Mouse (Mus musculus): ENCODE data around the gene Slc22a13. TPM values are rescaled to one million over a fixed set of nuclear protein-coding genes. Genes with fewer than 3 reads are reported as not detected.
"Not testable (repeated sequence)": the region's sequence is repeated elsewhere in the genome, so short reads cannot be mapped to it uniquely, and the experiment has no call there.

Slc22a13 gene
- total RNA-seq (2021) = not detected
- long read RNA-seq, experiment 1 = 0 reads
- long read RNA-seq, experiment 2 = 0 reads

DNA sequence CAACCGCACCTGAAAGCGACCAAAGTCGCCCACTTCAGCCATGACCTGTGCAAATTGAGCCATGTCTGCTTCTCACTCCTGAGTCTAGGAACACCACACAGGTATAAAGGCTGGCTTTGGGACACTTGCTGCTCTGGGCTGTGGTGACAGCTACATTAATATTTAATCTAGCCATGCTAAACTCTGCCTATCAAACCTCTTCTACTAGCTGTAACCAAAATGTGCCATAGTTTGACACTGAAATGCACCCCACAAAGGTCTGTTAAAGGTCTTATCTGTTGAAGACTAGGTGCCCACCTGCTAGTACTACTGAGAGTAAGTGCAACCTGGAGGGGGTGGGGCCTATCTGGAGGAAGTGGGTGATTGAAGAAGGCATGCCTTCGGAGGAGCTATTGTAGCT is at the start of gene Slc22a13:
Gene Slc22a13 (minus strand): TSS at position 101 of the 400 bp plus-strand sequence.
- DNase-seq (ENCODE audit: low spot score in 2 of 2) = no peak

DNA sequence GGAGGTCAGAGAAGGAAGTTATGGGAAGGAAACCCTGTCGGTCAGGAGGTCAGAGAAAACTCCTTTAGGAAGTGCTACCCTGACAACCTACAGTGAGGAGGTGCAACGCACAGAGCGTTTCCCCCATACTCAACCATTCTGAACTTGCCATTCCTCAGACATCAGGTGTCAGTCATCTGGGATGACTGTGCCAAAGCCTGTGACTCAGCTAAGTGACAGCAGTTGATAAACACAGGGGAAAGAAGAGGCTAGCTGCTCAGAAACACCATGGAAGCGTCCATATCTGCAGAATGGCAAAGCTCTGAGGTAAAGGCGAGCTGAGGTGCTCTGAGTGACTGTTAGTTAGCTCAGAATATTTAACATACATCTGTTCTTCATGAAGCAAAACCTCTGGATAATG is 49.2 kb upstream of the Slc22a13 start:
- DNase-seq (ENCODE audit: low spot score in 2 of 2) = no peak

DNA sequence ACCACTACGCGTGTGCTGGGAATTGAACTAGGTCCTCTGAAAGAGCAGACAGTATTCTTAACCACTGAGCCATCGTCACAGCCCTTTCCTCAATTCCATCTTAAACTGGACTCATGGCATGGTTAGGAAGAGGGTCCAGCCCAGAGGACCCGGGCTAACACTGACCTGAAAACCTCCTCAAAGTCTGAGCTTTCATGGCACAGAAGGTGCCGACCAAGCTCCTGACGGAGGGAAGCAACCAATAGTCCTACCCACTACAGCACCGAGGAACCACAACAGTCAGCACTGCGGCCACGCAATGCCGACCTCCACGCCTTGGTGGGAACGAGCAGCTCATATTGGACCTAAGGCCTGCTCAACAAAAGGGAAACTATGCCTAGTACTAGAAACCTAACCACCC is 47.3 kb upstream of the Slc22a13 start:
- no peak for DNase-seq (ENCODE audit: low spot score in 2 of 2)

DNA sequence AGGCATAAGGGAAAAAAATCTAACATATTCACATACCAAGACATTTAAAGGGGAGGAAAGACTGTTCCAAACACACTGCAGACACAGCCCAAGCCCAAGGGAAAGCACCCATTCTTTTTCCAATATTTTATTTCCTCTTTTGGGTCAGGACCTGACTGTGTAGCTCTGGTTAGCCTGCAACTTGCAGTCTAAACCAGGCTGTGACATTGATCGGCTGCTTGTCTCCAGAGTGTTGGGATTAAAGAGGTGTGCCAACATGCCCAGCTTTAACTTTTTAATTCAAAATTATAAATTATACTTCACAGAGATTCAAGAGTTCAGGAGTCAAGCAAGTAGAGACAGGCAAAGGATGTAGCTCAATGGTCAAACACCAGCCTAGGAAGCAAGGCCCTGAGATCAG is 46.2 kb upstream of the Slc22a13 start:
- DNase-seq (ENCODE audit: low spot score in 2 of 2) = no peak

DNA sequence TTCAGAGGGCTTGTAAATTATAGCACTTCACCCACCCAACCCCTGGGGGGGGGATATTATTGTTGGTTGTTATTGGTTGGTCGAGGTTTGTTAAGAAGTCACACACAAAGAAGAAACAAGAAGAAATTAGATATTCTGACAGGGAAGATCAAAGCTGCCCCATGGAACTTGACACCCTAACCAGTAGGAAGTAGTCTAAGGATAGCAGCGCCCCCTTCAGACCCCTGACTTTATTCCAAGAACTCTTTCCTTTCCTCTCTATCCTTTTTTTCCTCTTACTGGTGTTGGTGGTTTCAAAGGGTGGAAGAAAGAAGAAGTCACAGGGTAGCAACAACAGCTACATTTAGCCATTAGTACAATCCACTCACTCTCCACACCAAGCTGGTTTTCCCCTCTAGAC is 45.3 kb upstream of the Slc22a13 start:
- no peak for DNase-seq (ENCODE audit: low spot score in 2 of 2)

DNA sequence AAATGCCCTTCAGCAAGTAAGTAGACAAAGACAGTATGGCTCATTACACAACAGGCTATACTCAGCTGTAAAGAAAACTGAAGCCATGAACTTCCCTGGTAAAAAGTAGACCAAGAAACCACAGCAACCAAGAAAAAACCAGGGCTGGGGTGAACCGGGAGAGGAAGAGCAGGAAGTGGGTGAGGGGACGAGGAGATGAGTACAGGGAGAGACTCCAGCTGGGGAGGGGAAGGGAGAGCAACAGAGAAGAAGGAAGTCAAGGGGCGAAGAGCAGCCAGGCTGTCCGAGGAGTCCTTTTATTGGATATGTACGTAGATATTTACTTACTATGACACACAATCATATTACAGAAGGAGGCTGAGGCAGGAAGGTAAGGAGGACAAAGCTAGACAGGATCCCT is 39.1 kb upstream of the Slc22a13 start:
- no peak for DNase-seq (ENCODE audit: low spot score in 2 of 2)

DNA sequence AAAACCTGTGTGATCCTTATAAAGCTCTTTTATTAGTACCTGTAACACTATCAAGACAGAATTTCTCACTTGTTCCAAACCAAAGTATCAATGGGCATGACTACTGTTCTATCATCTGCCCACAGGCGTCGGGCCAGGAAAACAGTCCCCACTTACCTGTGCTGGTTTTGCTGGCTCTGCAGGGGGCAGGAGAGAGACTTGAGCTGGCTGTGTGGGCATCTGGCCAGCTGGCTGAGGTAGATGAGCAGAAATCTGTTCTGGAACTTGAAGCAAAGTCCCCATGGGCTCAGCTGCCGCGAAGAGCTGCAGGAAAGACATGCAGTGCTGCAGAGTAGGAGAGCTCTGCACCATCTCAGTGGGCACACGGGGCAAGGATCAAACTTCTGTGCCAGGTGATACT is 37.9 kb upstream of the Slc22a13 start:
- DNase-seq (ENCODE audit: low spot score in 2 of 2) = no peak

DNA sequence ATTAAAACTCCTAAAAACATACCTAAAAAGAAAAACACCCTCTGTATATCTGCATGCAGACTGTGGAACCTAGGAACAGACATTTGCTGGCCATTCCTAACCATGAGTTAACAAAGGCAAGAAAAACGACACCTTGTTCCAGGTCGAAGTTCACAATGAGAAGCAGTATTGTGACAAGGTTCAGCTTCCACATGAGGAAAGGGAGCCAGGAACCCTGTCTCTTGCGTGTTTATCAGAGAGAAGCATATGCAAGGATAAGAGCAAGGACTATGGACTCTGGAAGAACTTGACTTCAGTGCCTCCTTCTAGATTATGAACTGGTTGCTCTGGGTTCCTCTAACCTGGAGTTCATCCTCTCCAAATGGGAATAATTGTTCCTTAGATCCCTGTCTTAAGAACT is 35.1 kb upstream of the Slc22a13 start:
- DNase-seq (ENCODE audit: low spot score in 2 of 2) = no peak

DNA sequence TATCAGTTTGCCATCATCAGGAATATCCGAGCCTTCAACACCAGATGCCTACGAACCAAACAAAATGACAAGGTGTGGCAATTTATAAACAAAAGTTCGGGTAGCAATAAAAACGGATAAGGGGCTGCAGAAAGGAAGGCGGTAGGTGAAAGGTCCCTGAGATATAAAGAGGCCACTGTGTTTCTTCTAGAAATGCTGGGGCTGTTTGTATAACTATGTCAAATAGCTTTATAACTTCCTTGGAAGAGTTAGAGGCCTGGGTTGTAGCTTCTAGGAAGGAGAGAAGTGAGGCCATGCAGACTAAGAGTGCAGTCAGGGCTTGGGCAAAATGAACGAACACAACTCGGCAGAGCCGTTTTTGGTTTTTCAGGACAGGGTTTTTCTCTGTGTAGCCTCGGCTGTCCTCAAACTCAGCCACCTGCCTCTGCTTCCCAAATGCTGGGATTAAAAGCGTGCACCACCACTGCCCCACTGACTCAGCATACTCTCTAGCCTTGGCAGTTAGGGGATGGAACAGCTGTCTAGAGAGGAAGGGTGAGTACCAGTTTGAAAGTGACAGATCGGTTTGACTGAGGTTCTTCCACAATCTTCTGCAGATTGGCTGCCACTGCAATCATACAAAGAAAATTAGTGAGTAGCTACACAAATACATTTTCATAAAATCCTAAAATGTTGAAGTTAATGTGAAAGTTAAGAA is 32.4 kb upstream of the Slc22a13 start:
- DNase-seq (ENCODE audit: low spot score in 2 of 2) = no peak

DNA sequence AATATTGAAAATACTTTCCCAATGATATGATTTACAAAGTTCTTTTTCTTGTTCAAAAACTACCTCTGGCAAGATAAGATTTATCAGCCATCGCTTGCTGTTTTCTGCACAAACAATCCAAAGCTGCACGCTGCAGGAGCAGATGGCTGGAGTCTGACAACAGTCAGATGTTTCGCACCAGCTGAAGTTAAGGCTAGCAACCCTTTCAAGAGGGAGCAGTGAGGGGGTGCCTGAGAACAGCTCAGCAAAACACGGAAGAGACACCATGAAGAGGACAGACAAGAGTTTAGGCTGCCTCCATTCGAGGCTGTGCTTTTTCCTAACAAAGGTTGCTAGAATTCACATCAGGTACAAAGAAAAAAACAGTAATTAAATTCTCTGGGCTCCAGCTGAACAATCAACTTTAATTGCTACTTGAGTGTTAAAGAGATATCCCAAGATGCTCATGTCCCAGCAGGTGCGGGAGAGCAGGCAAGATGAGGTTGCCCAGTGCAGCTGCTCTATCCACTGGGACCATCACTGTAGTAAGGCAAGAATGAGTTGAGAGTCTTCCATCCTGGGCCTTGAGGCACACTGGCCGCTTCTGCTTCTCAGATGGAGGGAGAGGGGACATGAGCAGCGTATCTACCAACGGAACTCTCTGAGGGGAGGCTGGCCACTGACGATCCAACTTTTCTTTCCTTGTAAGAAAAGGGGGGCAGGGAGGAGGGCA is 31.5 kb upstream of the Slc22a13 start:
- peak in 1 of 2 experiments; percentile 11 for DNase-seq (ENCODE audit: low spot score in 2 of 2)

DNA sequence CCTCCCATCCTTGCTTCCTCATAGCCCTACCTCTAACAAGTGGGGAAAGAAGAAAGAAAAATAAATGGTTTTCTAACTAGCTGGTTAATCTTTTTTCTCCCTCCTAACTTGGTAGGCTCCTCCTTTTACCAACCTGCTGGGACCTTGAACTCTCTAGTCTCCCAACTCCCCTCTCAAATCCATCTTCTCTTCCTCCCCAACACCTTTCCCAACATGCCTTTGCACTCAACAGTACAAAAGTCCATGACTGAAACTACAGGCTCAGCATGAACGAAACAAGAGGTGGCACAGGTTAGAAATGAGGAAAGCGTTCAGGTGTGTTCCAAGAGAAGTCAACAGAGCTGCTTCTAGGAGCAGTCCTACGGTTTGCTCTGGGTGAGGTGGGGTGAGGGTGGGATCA is 30.4 kb upstream of the Slc22a13 start:
- DNase-seq (ENCODE audit: low spot score in 2 of 2) = no peak

DNA sequence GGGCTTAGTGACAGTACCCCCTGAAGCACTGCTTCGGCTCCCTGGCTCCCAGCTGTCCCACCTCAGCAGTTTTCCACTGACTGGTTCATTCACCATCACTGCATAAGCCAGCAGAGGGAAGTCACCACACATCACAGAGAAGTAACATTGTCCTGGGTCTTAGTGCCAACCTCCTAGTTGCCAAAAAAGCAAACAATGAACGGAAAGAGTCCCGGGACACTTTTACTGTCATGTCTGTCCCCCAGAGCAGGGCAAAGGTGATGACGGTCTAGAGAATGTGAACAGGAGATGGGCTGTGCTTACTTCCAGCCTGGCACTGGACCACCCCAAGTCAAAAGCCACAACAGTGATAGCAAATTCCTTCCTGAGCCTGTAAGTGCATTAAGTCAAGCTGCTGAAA is 29.9 kb upstream of the Slc22a13 start:
- DNase-seq (ENCODE audit: low spot score in 2 of 2) = no peak

DNA sequence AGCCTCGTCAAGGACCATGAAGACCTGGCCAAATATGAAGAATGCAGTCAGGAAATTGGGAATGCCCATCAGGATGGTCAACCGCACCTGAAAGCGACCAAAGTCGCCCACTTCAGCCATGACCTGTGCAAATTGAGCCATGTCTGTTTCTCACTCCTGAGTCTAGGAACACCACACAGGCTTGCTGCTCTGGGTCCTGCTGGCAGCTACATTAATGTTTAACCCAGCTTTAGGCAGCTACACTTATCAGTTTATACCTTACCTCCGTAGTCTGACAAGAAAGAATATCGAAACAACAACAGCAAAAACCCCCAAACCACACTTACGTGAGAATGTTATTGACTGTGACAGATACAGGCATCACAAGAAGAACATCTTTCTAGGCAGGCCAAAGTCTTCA is 22.7 kb upstream of the Slc22a13 start:
- no peak for DNase-seq (ENCODE audit: low spot score in 2 of 2)

DNA sequence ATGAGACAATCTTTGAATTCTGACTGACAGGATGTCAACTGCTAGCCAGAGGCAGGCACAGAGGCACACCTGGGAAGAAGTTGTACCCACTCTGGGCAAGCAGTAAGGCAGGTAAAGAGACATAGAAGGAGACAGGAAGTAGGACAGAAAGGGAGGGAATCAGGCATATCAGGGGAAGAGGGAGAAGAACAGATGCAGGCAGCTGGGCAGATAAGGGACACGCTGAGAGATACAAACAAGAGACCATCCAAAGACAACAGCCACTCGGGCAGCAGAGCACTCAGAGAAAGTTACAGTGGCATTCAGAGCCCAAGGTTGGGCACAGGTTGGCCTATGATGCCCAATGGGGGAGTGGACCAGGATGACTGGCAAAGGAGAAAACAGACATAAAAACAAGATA is 21.9 kb upstream of the Slc22a13 start:
- DNase-seq (ENCODE audit: low spot score in 2 of 2) = no peak

DNA sequence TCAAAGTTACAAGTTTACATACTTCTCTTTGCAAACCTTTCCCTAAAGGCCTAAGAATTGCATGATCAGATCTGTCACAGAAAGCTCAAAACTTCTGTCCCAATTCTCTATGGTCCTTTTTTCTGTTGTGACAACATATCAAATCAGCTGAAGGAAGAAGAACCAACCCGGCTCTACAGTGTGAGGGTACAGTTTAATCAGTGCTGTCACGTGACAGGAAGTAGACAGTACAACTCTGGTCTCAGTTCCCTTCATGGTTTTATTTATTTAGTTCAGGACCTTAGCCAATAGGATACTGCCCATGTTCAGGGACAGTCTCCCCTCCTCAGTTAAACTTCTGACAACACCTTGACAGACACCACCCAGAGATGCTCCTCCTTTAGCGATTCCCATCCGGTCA is 11.4 kb upstream of the Slc22a13 start:
- DNase-seq (ENCODE audit: low spot score in 2 of 2) = no peak

DNA sequence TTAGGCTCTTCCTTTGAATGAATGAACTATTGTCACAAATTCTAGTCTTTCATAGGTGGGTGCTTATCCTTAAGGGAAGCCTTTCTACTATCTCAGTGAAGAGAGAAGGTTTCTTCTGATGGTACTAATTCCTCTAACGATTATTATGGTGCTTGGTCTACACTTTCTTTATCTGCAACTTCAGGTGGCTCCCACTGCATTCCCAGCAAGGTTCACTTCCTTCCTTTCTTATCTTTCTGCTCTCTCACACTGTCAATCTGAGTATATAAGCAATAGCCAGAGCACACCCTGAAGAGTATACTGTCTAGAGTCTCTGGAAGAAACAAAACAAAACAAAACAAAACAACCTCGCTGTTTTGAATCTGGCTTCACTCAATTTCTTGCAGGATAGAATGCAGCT is 10.8 kb upstream of the Slc22a13 start:
- no peak for DNase-seq (ENCODE audit: low spot score in 2 of 2)

DNA sequence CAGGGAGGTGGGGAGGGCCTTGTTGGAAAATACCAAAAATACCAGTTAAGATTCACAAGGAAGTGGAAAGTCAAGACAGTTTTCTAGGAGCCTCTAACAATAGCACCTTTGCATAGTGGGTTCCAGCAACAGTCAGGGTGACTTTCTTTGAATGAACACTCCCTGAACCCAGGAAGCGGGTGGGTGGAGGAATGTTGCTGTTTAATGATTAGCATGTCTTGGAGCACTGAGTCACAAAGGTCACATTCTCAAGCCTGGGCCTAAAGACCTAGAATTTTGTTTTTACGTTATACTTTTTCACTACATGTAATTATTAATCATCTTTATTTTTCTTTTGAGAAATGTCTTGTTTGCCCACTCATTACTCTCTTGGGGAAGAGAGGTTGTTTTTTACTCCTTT is 6.4 kb upstream of the Slc22a13 start:
- DNase-seq (ENCODE audit: low spot score in 2 of 2) = not testable (repeated sequence)

DNA sequence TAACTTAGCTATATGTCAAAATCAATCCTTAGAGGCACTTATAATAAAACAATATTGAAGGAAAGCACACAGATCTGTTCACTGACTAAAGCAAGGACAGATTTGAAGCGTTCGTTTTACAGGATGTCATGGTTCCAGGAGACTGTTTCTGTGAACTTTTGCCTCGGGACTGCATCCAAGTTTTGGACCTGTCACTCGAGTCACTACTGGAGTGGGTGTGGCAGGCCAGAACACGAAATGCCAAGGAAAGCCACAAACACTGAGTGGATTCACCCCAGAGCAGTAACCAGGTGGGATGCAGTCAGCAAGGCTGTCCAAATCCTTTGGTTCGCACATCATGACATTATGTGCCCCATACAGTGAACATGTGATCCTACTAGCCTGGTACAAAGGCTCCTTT is 5.7 kb upstream of the Slc22a13 start:
- DNase-seq (ENCODE audit: low spot score in 2 of 2) = no peak

DNA sequence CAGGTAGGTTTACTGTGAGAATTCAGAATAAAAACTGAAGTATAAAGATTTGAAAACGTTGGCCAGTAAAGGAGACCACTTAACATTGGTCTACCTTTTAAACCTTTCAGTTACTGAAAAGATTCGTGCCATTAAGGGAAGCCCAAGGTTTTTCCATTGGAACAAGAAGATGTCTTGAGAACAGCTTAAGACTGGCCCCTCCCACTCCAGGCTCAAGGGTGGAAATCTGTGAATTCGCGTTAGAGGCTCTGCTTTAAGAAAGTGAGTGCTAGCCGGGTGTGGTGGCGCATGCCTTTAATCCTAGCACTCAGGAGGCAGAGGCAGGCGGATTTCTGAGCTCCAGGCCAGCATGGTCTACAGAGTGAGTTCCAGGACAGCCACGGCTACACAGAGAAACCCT is 4.1 kb upstream of the Slc22a13 start:
- DNase-seq (ENCODE audit: low spot score in 2 of 2) = no peak

DNA sequence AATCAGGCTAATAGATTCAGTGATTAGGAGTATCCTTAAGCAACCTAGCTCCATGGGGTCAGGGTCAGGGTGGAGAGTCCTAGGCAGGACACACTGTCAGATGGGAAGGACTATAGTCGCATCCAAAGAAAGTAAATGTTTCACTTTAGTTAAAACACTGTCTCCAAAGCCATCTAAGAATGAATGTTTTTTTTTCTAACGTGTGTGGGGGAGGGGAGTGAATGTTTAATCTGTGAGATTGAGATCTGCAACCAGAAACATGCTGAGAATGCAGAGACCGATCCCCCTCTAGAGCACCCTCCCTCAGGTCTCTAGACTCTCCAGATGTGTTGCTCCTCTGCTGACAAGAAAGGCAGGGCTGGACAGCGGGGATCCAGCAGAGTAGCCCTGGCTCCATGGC is 1.8 kb downstream of the Slc22a13 start:
- no peak for DNase-seq (ENCODE audit: low spot score in 2 of 2)

DNA sequence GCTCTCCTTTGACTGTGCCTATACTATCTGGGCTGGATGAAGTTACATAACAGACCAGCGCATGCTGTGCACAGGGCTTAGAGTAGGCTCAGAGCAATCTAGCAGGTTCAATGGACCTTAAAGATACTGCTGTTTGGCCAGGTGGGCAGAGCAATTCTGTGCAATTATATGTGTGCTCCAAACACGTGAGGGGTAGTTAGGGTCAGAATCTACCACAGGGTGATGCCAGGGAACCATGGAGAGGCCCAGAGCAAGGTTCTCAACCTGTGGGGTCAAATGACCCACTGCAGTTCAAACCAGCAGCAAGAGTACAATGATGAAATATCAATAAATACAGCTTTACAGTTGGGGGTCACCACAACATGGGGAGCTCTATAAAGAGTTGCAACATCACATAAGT is 2.2 kb downstream of the Slc22a13 start:
- no peak for DNase-seq (ENCODE audit: low spot score in 2 of 2)

DNA sequence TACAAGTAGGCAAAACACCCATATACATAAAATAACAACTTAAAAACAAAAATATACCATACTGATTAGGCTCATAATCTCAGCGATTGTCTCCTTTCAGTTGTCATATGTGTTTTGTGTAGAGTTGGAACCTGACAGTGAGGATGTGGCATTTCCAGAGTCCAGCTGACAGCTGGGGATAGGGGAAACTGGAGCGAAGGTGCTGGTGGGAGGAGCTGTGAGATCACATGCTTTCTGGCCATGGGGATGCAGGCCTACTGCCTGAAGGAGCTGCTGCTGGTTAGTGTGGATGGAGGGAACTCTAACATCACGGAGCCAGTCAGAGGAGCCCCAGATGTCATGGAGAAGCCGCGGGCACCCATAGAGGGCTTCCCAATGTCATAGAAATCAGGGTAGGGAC is 3.1 kb downstream of the Slc22a13 start:
- no peak for DNase-seq (ENCODE audit: low spot score in 2 of 2)

DNA sequence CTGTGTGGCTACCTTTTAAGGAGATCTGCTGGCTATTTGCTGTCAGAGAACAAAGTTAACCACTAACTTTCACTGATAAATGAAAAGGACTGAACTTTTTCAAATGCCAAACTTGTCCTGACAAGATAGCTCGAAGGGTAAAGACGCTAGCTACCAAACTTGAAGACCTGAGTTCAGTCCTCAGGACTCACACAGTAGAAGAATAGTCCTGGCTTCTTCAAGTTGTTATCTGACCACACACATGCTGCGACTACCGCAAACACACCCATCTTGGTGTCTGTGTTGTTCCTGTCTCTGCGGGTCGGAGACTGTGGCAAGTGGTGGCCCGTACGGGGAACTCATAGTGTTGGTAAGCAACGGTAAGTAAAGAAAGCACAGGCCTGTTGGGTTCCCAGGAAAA is 5.3 kb downstream of the Slc22a13 start:
- no peak for DNase-seq (ENCODE audit: low spot score in 2 of 2)
